Mouse (Mus musculus): ENCODE results near the gene 2010111I01Rik.
"Not testable (repeated sequence)": the region's sequence is repeated elsewhere in the genome, so short reads cannot be mapped to it uniquely, and the experiment has no call there.

2010111I01Rik gene

GRCm38 (mm10) chr13:63297003-63297402, 332.3 kb downstream of the 2010111I01Rik start:
- no peak for DNase-seq

- no peak for DNase-seq
Observed at GRCm38 (mm10) chr13:63297933-63298332, 333.2 kb downstream of the 2010111I01Rik start.

- DNase-seq, result no peak
Observed at GRCm38 (mm10) chr13:63298931-63299330, 334.2 kb downstream of the 2010111I01Rik start.

GRCm38 (mm10) chr13:63300929-63301328, 336.2 kb downstream of the 2010111I01Rik start:
- no peak for DNase-seq

GRCm38 (mm10) chr13:63301764-63302209, 337.1 kb downstream of the 2010111I01Rik start:
- DNase-seq, result no peak

- no peak for DNase-seq
Observed at GRCm38 (mm10) chr13:63302381-63302780, 337.7 kb downstream of the 2010111I01Rik start.

GRCm38 (mm10) chr13:63304124-63304792, 339.6 kb downstream of the 2010111I01Rik start:
- peak; percentile 63 for DNase-seq

- DNase-seq, result no peak
Observed at GRCm38 (mm10) chr13:63304799-63305159, 340.1 kb downstream of the 2010111I01Rik start.

GRCm38 (mm10) chr13:63305160-63306011, 340.7 kb downstream of the 2010111I01Rik start:
- peak; percentile 26 for DNase-seq

GRCm38 (mm10) chr13:63306768-63307167, 342.1 kb downstream of the 2010111I01Rik start:
- DNase-seq, result no peak

GRCm38 (mm10) chr13:63309563-63309962, 344.9 kb downstream of the 2010111I01Rik start:
- DNase-seq, result no peak

GRCm38 (mm10) chr13:63311156-63311555, 346.5 kb downstream of the 2010111I01Rik start:
- no peak for DNase-seq

GRCm38 (mm10) chr13:63313247-63313646, 348.6 kb downstream of the 2010111I01Rik start:
- DNase-seq, result no peak

GRCm38 (mm10) chr13:63313748-63314607, 349.3 kb downstream of the 2010111I01Rik start:
- no peak for DNase-seq

GRCm38 (mm10) chr13:63314608-63314920, 349.9 kb downstream of the 2010111I01Rik start:
- no peak for DNase-seq

- DNase-seq, result not testable (repeated sequence)
Observed at GRCm38 (mm10) chr13:63315111-63315510, 350.4 kb downstream of the 2010111I01Rik start.

GRCm38 (mm10) chr13:63315777-63316176, 351.1 kb downstream of the 2010111I01Rik start:
- no peak for DNase-seq

- no peak for DNase-seq
Observed at GRCm38 (mm10) chr13:63316407-63316806, 351.7 kb downstream of the 2010111I01Rik start.

- DNase-seq, result no peak
Observed at GRCm38 (mm10) chr13:63317681-63318104, 353.0 kb downstream of the 2010111I01Rik start.

GRCm38 (mm10) chr13:63319814-63320213, 355.1 kb downstream of the 2010111I01Rik start:
- DNase-seq, result no peak

GRCm38 (mm10) chr13:63321689-63322088, 357.0 kb downstream of the 2010111I01Rik start:
- no peak for DNase-seq

GRCm38 (mm10) chr13:63322756-63323155, 358.1 kb downstream of the 2010111I01Rik start:
- no peak for DNase-seq
